Mouse (Mus musculus) megakaryocyte, adult 5-6 weeks (primary cell): ENCODE measurements around the gene Svopl. TPM values are rescaled to one million over a fixed set of nuclear protein-coding genes. Genes with fewer than 3 reads are reported as not detected.
A peak's percentile ranks its signal among the peaks of the same experiment; 100 is the strongest.

Experiments used
- ATAC-seq: 2 replicates; pipeline ENCODE4 v1.8.0; 2016; ENCODE audit warnings: mild to moderate bottlenecking, inconsistent platforms; ENCODE audit not compliant: poor library complexity, severe bottlenecking
- total RNA-seq, 2 experiments: library from RNA; stranded (forward) in 1 of 2; stranded (reverse) in 1 of 2; fragments of 153-499, 151-499 nt in 1 of 2; fragments of 221-1000, 200-1000 nt in 1 of 2; gene quantifications; 2 replicates each; pipeline versions ENCODE4 v1.2.3 to v1.2.4; 2015 to 2017

Gene Svopl
- total RNA-seq, 2 experiments from 2014 or later = not detected

GRCm38 (mm10) chr6:38032801-38033566, 13.8 kb downstream of the Svopl start:
- no peak for ATAC-seq

GRCm38 (mm10) chr6:38031924-38032540, 14.8 kb downstream of the Svopl start:
- ATAC-seq = no peak

GRCm38 (mm10) chr6:38028205-38028604, 18.6 kb downstream of the Svopl start:
- no peak for ATAC-seq

- ATAC-seq = no peak
These were observed 19.0 kb downstream of the Svopl start for GRCm38 (mm10) chr6:38027771-38028170.

- no peak for ATAC-seq
These were observed 23.5 kb downstream of the Svopl start for GRCm38 (mm10) chr6:38023284-38023683.

- ATAC-seq = no peak
These were observed 25.4 kb downstream of the Svopl start for GRCm38 (mm10) chr6:38021406-38021805.

GRCm38 (mm10) chr6:38012829-38013228, 34.0 kb downstream of the Svopl start:
- ATAC-seq = no peak

- peak; percentile 56 for ATAC-seq
These were observed 39.3 kb downstream of the Svopl start for GRCm38 (mm10) chr6:38007459-38007858.

GRCm38 (mm10) chr6:37967386-37967785, 79.4 kb downstream of the Svopl start:
- no peak for ATAC-seq

GRCm38 (mm10) chr6:37951306-37951705, 95.5 kb downstream of the Svopl start:
- no peak for ATAC-seq

GRCm38 (mm10) chr6:37936498-37936897, 110.3 kb downstream of the Svopl start:
- ATAC-seq = no peak

Other genes with a start within 250 kb of the Svopl start
- 27.0 and 28.0 TPM in 2 replicates for gene Trim24, start 176.2 kb downstream of the Svopl start, total RNA-seq (2015)
- gene Trim24, start 176.2 kb downstream of the Svopl start, total RNA-seq (2017) = 17.7 and 21.5 TPM in 2 replicates
- not detected in 2 replicates for gene Tmem213, start 62.3 kb upstream of the Svopl start, total RNA-seq (2015)
- gene Tmem213, start 62.3 kb upstream of the Svopl start, total RNA-seq (2017) = not detected in 2 replicates
- gene Atp6v0a4, start 77.6 kb upstream of the Svopl start, total RNA-seq (2015) = not detected in 2 replicates
- gene Atp6v0a4, start 77.6 kb upstream of the Svopl start, total RNA-seq (2017) = not detected in 2 replicates
- gene D630045J12Rik, start 207.0 kb upstream of the Svopl start, total RNA-seq (2015) = 0.21 and 0.42 TPM in 2 replicates
- gene D630045J12Rik, start 207.0 kb upstream of the Svopl start, total RNA-seq (2017) = 0.04 and 0.08 TPM in 2 replicates